Mouse (Mus musculus): ENCODE measurements around the gene Znrf3. TPM values are rescaled to one million over a fixed set of nuclear protein-coding genes. Genes with fewer than 3 reads are reported as not detected.
A peak's percentile ranks its signal among the peaks of the same experiment; 100 is the strongest.

The Znrf3 gene
- polyA plus RNA-seq, 1 experiment: 13.0 TPM

GRCm38 (mm10) chr11:5451923-5452322 lies 7.3 kb upstream of the Znrf3 start:
- Histone ChIP-seq H3K4me1 (ENCODE audit: control insufficient read depth, insufficient read depth, low read length) (no peaks in the 10 kb centered on the region), H3K27me3 (ENCODE audit: control insufficient read depth, insufficient read depth, low read length) (no peaks in the 10 kb centered on the region), H3K27ac (ENCODE audit: control insufficient read depth, insufficient read depth, low read depth, low read length) (no peak overlapping the region), H3K36me3 (ENCODE audit: control insufficient read depth, insufficient read depth, low read length) (no peaks in the 10 kb centered on the region), H3K4me3 (ENCODE audit: control insufficient read depth, low read depth, low read length) (no peak overlapping the region)
- TF ChIP-seq POLR2A (IDR thresholded peaks at IDR 0.05; ENCODE audit: control insufficient read depth, low read depth, low read length) (no peak), CTCF (IDR thresholded peaks at IDR 0.05; ENCODE audit: control insufficient read depth, insufficient read depth, insufficient replicate concordance, low read depth, low read length) (no peak)

- no peak overlapping the region for H3K4me3 ChIP-seq (ENCODE audit: control insufficient read depth, low read depth, low read length)
- TF ChIP-seq CTCF (IDR thresholded peaks at IDR 0.05; ENCODE audit: control insufficient read depth, insufficient read depth, insufficient replicate concordance, low read depth, low read length) (no peak), POLR2A (IDR thresholded peaks at IDR 0.05; ENCODE audit: control insufficient read depth, low read depth, low read length) (no peak)
These were observed 6.7 kb upstream of the Znrf3 start for GRCm38 (mm10) chr11:5451341-5451740.

DNA sequence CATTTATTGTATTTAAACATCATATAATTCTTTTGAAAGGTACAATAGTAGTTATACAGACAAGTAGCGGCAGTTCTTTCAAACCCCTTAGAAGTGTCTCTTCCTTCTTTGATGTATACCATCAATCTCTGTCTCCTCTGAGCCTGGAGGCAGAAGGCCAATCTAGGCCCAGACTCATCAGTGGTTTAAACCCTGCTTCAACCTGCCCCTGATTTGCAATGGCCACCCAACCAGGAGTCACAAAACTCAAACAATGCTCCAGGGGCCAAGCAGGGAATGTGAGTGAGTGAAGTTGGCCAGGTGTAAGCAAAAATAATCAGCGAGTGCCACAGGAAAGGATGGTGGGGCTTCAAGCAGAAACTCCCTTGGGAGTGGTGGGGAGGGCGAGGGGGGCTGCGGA lies 6.1 kb upstream of the Znrf3 start:
- Histone ChIP-seq H3K4me1 (ENCODE audit: control insufficient read depth, insufficient read depth, low read length) (no peaks in the 10 kb centered on the region), H3K27me3 (ENCODE audit: control insufficient read depth, insufficient read depth, low read length) (no peaks in the 10 kb centered on the region), H3K27ac (ENCODE audit: control insufficient read depth, insufficient read depth, low read depth, low read length) (no peak overlapping the region), H3K36me3 (ENCODE audit: control insufficient read depth, insufficient read depth, low read length) (no peaks in the 10 kb centered on the region), H3K4me3 (ENCODE audit: control insufficient read depth, low read depth, low read length) (no peak overlapping the region)
- TF ChIP-seq POLR2A (IDR thresholded peaks at IDR 0.05; ENCODE audit: control insufficient read depth, low read depth, low read length) (no peak), CTCF (IDR thresholded peaks at IDR 0.05; ENCODE audit: control insufficient read depth, insufficient read depth, insufficient replicate concordance, low read depth, low read length) (no peak)

More at GRCm38 (mm10) chr11:5451341-5451740, 6.7 kb upstream of the Znrf3 start:
- H3K27me3 ChIP-seq (ENCODE audit: control insufficient read depth, insufficient read depth, low read length): no peaks in the 10 kb centered on the region
- no peak overlapping the region for H3K27ac ChIP-seq (ENCODE audit: control insufficient read depth, insufficient read depth, low read depth, low read length)
- no peaks in the 10 kb centered on the region for H3K4me1 ChIP-seq (ENCODE audit: control insufficient read depth, insufficient read depth, low read length)
- H3K36me3 ChIP-seq (ENCODE audit: control insufficient read depth, insufficient read depth, low read length): no peaks in the 10 kb centered on the region

- H3K36me3 ChIP-seq (ENCODE audit: control insufficient read depth, insufficient read depth, low read length): no peaks in the 10 kb centered on the region
- H3K27ac ChIP-seq (ENCODE audit: control insufficient read depth, insufficient read depth, low read depth, low read length): peak overlapping the region; percentile 96
- TF ChIP-seq POLR2A (IDR thresholded peaks at IDR 0.05; ENCODE audit: control insufficient read depth, low read depth, low read length) (no peak), CTCF (IDR thresholded peaks at IDR 0.05; ENCODE audit: control insufficient read depth, insufficient read depth, insufficient replicate concordance, low read depth, low read length) (no peak)
These were observed 856 bp upstream of the Znrf3 start for GRCm38 (mm10) chr11:5445452-5445953.

DNA sequence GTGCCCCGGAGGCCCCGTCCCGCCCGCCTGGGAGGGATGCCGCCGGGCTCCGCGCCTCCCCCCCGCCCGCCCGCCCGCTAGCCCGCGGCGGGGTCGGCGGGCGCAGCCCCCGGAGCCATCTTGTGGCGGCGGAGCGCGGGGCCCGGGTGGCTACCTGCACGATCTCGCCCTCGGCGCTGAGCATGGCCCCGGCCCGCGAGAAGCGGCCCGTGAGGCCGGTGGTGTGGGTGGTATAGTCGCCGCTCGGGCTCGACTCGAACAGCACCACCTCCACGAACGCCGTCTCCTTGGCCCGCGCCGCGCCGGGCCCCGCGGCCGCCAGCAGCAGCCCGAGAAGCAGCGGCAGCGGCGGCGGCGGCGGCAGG lies 431 bp downstream of the Znrf3 start:
- H3K36me3 ChIP-seq (ENCODE audit: control insufficient read depth, insufficient read depth, low read length): no peaks in the 10 kb centered on the region
- peaks cover 14% of the 10 kb centered on the region for H3K4me1 ChIP-seq (ENCODE audit: control insufficient read depth, insufficient read depth, low read length)
- no peaks in the 10 kb centered on the region for H3K27me3 ChIP-seq (ENCODE audit: control insufficient read depth, insufficient read depth, low read length)
- H3K27ac ChIP-seq (ENCODE audit: control insufficient read depth, insufficient read depth, low read depth, low read length): peak overlapping the region; percentile 80; the same call in 1 of the 2 replicates
- no peak for TF ChIP-seq CTCF (IDR thresholded peaks at IDR 0.05; ENCODE audit: control insufficient read depth, insufficient read depth, insufficient replicate concordance, low read depth, low read length)
- TF ChIP-seq POLR2A (IDR thresholded peaks at IDR 0.05; ENCODE audit: control insufficient read depth, low read depth, low read length): no peak
- H3K4me3 ChIP-seq (ENCODE audit: control insufficient read depth, low read depth, low read length): peak overlapping the region; percentile 93

More at GRCm38 (mm10) chr11:5445452-5445953, 856 bp upstream of the Znrf3 start:
- Histone ChIP-seq H3K27me3 (ENCODE audit: control insufficient read depth, insufficient read depth, low read length) (no peaks in the 10 kb centered on the region), H3K4me1 (ENCODE audit: control insufficient read depth, insufficient read depth, low read length) (peaks cover 14% of the 10 kb centered on the region), H3K4me3 (ENCODE audit: control insufficient read depth, low read depth, low read length) (peak overlapping the region; percentile 91)

DNA sequence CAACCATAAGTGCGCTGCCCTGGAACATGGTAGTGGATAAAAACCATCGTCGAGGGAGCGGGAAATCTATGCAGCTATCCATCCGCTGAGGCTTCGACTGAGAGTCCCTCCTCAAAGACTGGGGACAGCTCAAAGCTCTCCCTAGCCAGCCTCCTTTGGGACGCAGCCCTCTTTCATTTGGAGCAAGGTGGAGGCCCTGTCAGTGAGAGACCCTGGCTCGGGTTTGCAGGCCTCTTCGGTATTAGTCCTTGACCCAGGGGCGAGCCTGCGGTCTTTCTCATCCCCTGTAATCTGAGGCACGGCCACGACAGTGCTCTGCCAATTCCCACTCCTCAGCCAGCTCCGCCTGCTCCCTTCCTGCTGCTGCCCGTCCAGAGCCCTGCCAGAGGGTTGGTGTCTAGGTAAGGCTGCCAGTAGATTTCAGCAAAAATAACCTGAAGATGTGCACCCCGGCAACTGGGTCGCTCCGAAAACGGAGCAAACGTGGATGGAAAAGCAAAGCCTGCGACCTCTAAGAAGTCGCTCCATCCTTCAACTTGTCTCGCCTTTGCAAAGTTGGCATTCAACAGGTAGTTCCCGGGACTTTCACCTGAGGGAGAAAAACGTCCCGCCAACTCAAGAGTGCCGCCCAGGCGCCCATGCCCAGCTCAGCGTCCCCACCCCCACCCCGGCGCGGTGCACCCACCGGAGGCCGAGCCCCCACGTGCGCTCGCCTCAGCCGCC lies 975 bp downstream of the Znrf3 start:
- peaks cover 14% of the 10 kb centered on the region for H3K4me1 ChIP-seq (ENCODE audit: control insufficient read depth, insufficient read depth, low read length)

DNA sequence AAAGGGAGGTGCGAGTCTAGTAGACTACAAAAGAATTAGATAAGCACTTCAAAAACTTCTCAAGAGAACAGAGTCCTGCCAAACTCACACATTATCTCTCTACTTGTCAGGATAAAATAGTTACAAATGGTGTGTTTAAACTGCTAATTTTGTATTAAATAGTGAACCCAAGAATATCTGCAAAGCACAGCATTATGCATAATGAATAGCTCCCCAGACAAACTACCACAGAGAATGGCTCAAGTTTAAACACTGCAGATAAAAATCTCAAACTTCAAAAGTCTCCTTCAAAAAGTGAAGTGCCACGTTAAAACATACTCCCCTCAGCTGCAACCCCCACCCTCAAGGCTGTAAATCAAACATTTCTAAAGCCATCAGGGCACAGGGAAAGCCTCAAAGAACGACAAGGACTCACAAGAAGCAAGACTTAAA lies 2.0 kb downstream of the Znrf3 start:
- Histone ChIP-seq H3K4me3 (ENCODE audit: control insufficient read depth, low read depth, low read length) (no peak overlapping the region), H3K27ac (ENCODE audit: control insufficient read depth, insufficient read depth, low read depth, low read length) (no peak overlapping the region), H3K4me1 (ENCODE audit: control insufficient read depth, insufficient read depth, low read length) (peaks cover 14% of the 10 kb centered on the region), H3K27me3 (ENCODE audit: control insufficient read depth, insufficient read depth, low read length) (no peaks in the 10 kb centered on the region), H3K36me3 (ENCODE audit: control insufficient read depth, insufficient read depth, low read length) (no peaks in the 10 kb centered on the region)
- TF ChIP-seq CTCF (IDR thresholded peaks at IDR 0.05; ENCODE audit: control insufficient read depth, insufficient read depth, insufficient replicate concordance, low read depth, low read length): no peak
- TF ChIP-seq POLR2A (IDR thresholded peaks at IDR 0.05; ENCODE audit: control insufficient read depth, low read depth, low read length): no peak

More for the DNA sequence above, 975 bp downstream of the Znrf3 start:
- Histone ChIP-seq H3K27me3 (ENCODE audit: control insufficient read depth, insufficient read depth, low read length) (no peaks in the 10 kb centered on the region), H3K36me3 (ENCODE audit: control insufficient read depth, insufficient read depth, low read length) (no peaks in the 10 kb centered on the region), H3K27ac (ENCODE audit: control insufficient read depth, insufficient read depth, low read depth, low read length) (peak overlapping the region; percentile 54; the same call in 1 of the 2 replicates), H3K4me3 (ENCODE audit: control insufficient read depth, low read depth, low read length) (peak overlapping the region; percentile 93)
- no peak for TF ChIP-seq CTCF (IDR thresholded peaks at IDR 0.05; ENCODE audit: control insufficient read depth, insufficient read depth, insufficient replicate concordance, low read depth, low read length)
- no peak for TF ChIP-seq POLR2A (IDR thresholded peaks at IDR 0.05; ENCODE audit: control insufficient read depth, low read depth, low read length)
